Mouse (Mus musculus) adrenal gland, postnatal 14 days (tissue): ENCODE measurements around the gene Arhgef15. TPM values are rescaled to one million over a fixed set of nuclear protein-coding genes. Genes with fewer than 3 reads are reported as not detected.

Source experiments
- microRNA-seq, 2 experiments: library from miRNA; unstranded; fragments of <30 nt; microRNA quantifications; one replicate each; pipeline ENCODE4 v1.2.0; 2021
- total RNA-seq: library from RNA; stranded (reverse); gene quantifications from 2 replicates; pipeline ENCODE4 v1.2.3, GENCODE M21; 2021

The Arhgef15 gene
- total RNA-seq, 1 experiment from 2014 or later: 28.7 TPM

Small RNA genes within 50 kb of the gene (microRNA-seq; reads per million reads assigned to microRNA genes)
- 0 reads per million in 2 experiments for gene Mir3062

Other genes with a start within 250 kb of the Arhgef15 start
- 67.1 and 73.2 TPM in 2 replicates for gene Ndel1, start 85.6 kb downstream of the Arhgef15 start, total RNA-seq
- gene Rnf222, start 68.9 kb downstream of the Arhgef15 start, total RNA-seq: 0.15 TPM in 1 of 2 replicates, not detected in the other
- 1,094 and 1,263 TPM in 2 replicates for gene Rpl26, start 55.9 kb downstream of the Arhgef15 start, total RNA-seq
- gene Odf4, start 30.4 kb downstream of the Arhgef15 start, total RNA-seq: 0.30 and 0.45 TPM in 2 replicates
- 54.6 and 55.8 TPM in 2 replicates for gene Slc25a35, start 10.7 kb upstream of the Arhgef15 start, total RNA-seq
- 16.3 and 24.8 TPM in 2 replicates for gene Rangrf, start 17.7 kb upstream of the Arhgef15 start, total RNA-seq
- 28.1 and 29.0 TPM in 2 replicates for gene Pfas, start 51.0 kb upstream of the Arhgef15 start, total RNA-seq
- 24.2 and 27.9 TPM in 2 replicates for gene Ctc1, start 58.4 kb upstream of the Arhgef15 start, total RNA-seq
- 17.1 and 18.8 TPM in 2 replicates for gene Aurkb, start 88.2 kb upstream of the Arhgef15 start, total RNA-seq
- gene Borcs6, start 102.2 kb upstream of the Arhgef15 start, total RNA-seq: 19.2 and 20.6 TPM in 2 replicates
- 12.0 and 12.3 TPM in 2 replicates for gene Tmem107, start 113.3 kb upstream of the Arhgef15 start, total RNA-seq
- gene Vamp2, start 131.0 kb upstream of the Arhgef15 start, total RNA-seq: 111 and 139 TPM in 2 replicates
- 116 and 118 TPM in 2 replicates for gene Per1, start 137.7 kb upstream of the Arhgef15 start, total RNA-seq
- gene Hes7, start 162.9 kb upstream of the Arhgef15 start, total RNA-seq: 0.37 TPM in 1 of 2 replicates, not detected in the other
- 0.38 and 0.41 TPM in 2 replicates for gene 9130213A22Rik, start 165.1 kb upstream of the Arhgef15 start, total RNA-seq
- 1.2 and 1.6 TPM in 2 replicates for gene Aloxe3, start 168.4 kb upstream of the Arhgef15 start, total RNA-seq
- gene Alox12b, start 199.5 kb upstream of the Arhgef15 start, total RNA-seq: not detected in 2 replicates
- gene Alox8, start 240.4 kb upstream of the Arhgef15 start, total RNA-seq: 0.19 TPM in 1 of 2 replicates, not detected in the other